Mouse (Mus musculus) limb, embryonic 13.5 days (tissue): ENCODE measurements around the gene Rpl36a. TPM values are rescaled to one million over a fixed set of nuclear protein-coding genes. Genes with fewer than 3 reads are reported as not detected.

ENCODE experiments used
- ATAC-seq: fragments of 200-750 bp; cut with Nextera tagmentation; 2 replicates; pipeline ENCODE4 v1.8.0; 2017; ENCODE audit warnings: low read depth, moderate number of reproducible peaks, moderate TSS enrichment; ENCODE audit not compliant: low FRiP score
- H3K27ac ChIP-seq: fragments of 300-500 bp; sonication (generic); 2 replicates; pipeline ENCODE4 v1.5.1; 2015; ENCODE audit warnings: inconsistent platforms, mild to moderate bottlenecking, moderate library complexity
- H3K27me3 ChIP-seq: fragments of 300-500 bp; sonication (generic); 2 replicates; pipeline ENCODE4 v1.6.1; 2015; ENCODE audit warnings: mild to moderate bottlenecking, inconsistent platforms
- H3K36me3 ChIP-seq: fragments of 300-500 bp; sonication (generic); 2 replicates; pipeline ENCODE4 v1.6.1; 2015; ENCODE audit warnings: inconsistent platforms, mild to moderate bottlenecking, moderate library complexity
- H3K4me1 ChIP-seq: fragments of 300-500 bp; sonication (generic); 2 replicates; pipeline ENCODE4 v1.6.1; 2015; ENCODE audit warnings: inconsistent platforms
- H3K4me2 ChIP-seq: fragments of 300-500 bp; sonication (generic); replicated peaks from 2 replicates; pipeline ENCODE4 v1.6.1; 2015; ENCODE audit warnings: inconsistent platforms, mild to moderate bottlenecking, moderate library complexity
- H3K4me3 ChIP-seq: fragments of 300-500 bp; sonication (generic); 2 replicates; pipeline ENCODE4 v1.5.1; 2015; ENCODE audit warnings: moderate library complexity, mild to moderate bottlenecking, inconsistent platforms
- H3K9ac ChIP-seq: fragments of 300-500 bp; sonication (generic); 2 replicates; pipeline ENCODE4 v1.6.1; 2015; ENCODE audit warnings: mild to moderate bottlenecking, inconsistent platforms
- H3K9me3 ChIP-seq: fragments of 300-500 bp; sonication (generic); 2 replicates; pipeline ENCODE4 v1.6.1; 2016; ENCODE audit warnings: inconsistent platforms
- WGBS: fragments of 180-500 bp; shearing (Covaris S2); methylation state at CpG from one replicate; pipeline ENCODE4 v1.1.7; 2015; 5-methylcytosine and 5-hydroxymethylcytosine counted together
- polyA plus RNA-seq: library from polyadenylated mRNA; unstranded; fragments of >200 nt; fragmentation: Nextera tagmentation; extraction: Ambion mirVana; gene quantifications from 2 replicates; pipeline ENCODE4 v1.2.1, GENCODE M21; 2015

The Rpl36a gene
- polyA plus RNA-seq, 1 experiment from 2014 or later: 381 TPM

DNA sequence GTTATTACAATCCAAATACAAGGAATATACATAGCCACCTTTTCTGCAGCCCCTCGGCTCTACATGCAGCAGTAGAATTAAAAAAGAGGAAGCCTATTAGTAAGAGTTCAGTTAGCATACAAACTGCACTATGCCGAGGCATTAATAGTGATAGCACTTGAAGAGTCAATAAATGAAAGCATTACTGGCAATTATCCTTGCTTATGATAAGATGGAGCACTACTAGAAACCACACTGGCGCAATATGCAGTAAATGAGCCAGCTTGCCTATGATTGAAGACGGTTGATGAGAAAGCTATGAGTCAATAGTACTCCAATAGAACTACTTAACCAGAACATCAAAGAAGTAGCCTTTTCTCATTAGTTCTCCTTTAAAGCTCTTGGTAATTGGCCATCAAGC lies 7.6 kb upstream of the Rpl36a start:
- no peak for ATAC-seq
- H3K27ac ChIP-seq: no peak overlapping the region
- H3K9me3 ChIP-seq: no peaks in the 10 kb centered on the region
- no peak overlapping the region for H3K4me2 ChIP-seq
- H3K4me3 ChIP-seq: no peak overlapping the region
- H3K9ac ChIP-seq: no peak overlapping the region
- H3K4me1 ChIP-seq: no peaks in the 10 kb centered on the region
- H3K36me3 ChIP-seq: no peaks in the 10 kb centered on the region
- WGBS: 72% methylated on average over 4 of the region's 4 CpGs
- H3K27me3 ChIP-seq: peaks cover 5% of the 10 kb centered on the region; the same call in 1 of the 2 replicates

DNA sequence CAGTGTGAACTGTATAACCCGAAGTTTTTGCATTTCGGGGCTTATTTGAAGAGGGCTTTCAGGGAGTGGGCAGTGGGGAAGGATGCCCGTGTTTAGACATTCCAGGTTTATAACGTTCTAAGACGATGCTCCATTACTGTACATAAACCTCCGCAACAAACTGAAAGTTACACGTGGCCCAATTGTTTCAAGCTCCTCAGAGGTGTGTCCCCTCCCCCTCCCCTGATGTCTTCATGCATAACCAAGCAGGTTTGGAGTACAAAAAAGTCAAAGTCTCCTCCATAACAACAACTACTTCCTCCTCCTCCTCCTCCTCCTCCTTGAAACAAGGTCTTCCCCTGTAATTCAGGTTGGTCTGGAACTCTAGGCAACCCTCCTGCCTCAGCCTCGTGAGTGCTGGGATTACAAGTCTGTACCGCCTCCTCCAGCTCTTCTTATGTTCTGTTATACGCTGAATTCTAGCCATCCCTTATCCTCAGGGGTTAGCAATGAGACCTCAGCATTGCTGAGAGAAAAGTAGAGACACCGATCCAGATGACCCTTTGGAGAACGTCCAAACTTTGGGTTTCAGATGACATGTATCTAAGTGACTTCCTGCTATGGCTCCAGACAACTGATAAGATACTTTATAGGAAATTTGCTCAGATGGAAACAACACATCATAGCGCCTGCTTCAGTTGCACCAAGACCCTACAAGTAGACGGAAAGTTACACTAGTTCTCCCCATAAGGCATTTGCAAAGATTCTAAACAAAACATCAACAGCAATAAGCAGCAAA lies 4.7 kb upstream of the Rpl36a start:
- Histone ChIP-seq H3K9ac (no peak overlapping the region), H3K4me1 (no peaks in the 10 kb centered on the region), H3K4me3 (no peak overlapping the region), H3K9me3 (no peaks in the 10 kb centered on the region), H3K4me2 (no peak overlapping the region), H3K27me3 (peaks cover 6% of the 10 kb centered on the region; the same call in 1 of the 2 replicates), H3K36me3 (no peaks in the 10 kb centered on the region), H3K27ac (no peak overlapping the region)
- WGBS: 85% methylated on average over 14 of the region's 14 CpGs
- no peak for ATAC-seq

DNA sequence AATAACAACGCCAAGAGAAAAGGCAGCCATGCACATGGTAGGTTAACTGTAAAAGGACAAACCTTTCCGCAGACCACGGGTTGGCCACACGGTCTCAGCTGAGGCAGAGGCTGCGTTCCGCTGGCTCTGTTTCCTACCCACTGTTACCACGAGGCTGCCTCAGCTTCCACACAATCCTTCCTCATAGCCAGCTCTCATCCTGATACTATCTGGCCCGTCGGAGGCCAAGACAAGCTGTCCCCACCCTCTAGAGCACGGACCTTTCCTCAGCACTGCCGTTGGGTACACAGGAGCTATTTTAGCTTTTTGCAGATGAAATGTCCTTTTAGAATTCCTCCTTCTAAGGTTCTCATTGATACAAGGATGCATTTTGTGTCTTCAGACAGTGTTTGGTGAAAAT lies 3.2 kb upstream of the Rpl36a start:
- ATAC-seq: no peak
- no peak overlapping the region for H3K4me3 ChIP-seq
- H3K27ac ChIP-seq: no peak overlapping the region
- H3K4me2 ChIP-seq: no peak overlapping the region
- WGBS: 89% methylated on average over 10 of the region's 11 CpGs
- no peaks in the 10 kb centered on the region for H3K36me3 ChIP-seq
- peaks cover 7% of the 10 kb centered on the region; the same call in 1 of the 2 replicates for H3K4me1 ChIP-seq
- H3K9me3 ChIP-seq: no peaks in the 10 kb centered on the region
- H3K9ac ChIP-seq: no peak overlapping the region
- H3K27me3 ChIP-seq: peaks cover 6% of the 10 kb centered on the region; the same call in 1 of the 2 replicates

DNA sequence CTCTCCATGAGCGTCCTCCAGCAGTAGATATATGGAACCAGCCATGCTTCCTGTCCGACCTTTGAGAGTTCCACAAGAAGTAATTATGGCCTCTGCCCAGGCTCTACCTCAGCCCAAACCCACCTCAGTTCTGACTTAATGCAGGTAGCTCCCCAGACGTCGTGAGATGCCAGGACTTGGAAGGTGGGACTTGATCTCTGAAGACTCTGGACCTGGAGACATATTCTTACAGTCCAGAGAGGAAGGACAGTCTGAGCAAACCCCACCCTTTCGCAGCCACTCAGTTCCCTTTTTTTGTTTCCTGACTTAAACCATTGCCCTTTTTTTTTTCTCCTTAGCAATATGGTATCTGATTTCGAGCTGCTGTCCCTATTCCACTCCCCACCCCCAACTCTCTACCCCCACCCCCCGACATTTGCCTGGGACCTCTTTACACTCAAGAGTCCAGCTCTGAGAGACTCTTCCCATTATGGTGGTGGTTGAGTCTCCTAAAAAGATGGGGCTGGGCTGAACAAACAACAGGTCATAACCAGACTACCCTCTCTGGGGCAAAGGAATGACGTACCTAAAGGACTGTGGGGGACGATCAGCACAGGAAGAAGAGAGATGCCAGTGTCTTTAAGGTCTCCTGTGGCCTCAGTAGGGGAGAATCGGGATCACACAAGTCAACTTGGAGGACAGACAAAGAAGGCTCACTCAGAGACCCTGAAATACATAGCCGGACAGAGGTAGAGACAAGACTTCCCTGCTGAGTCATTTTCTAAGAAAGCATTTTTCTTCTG lies 2.4 kb upstream of the Rpl36a start, which contains the start of gene Btk:
Gene Btk, minus strand, starts transcription at position 683 of the 782 bp plus-strand sequence.
- Histone ChIP-seq H3K36me3 (no peaks in the 10 kb centered on the region), H3K27ac (no peak within 1 kb of the TSS), H3K4me3 (no peak within 1 kb of the TSS), H3K4me1 (peaks cover 7% of the 10 kb centered on the region; the same call in 1 of the 2 replicates), H3K9me3 (no peaks in the 10 kb centered on the region), H3K4me2 (no peak within 1 kb of the TSS), H3K27me3 (peaks cover 4% of the 10 kb centered on the region; the same call in 1 of the 2 replicates), H3K9ac (no peak within 1 kb of the TSS)
- 84% methylated on average over 11 of the region's 11 CpGs for WGBS
- no peak for ATAC-seq

DNA sequence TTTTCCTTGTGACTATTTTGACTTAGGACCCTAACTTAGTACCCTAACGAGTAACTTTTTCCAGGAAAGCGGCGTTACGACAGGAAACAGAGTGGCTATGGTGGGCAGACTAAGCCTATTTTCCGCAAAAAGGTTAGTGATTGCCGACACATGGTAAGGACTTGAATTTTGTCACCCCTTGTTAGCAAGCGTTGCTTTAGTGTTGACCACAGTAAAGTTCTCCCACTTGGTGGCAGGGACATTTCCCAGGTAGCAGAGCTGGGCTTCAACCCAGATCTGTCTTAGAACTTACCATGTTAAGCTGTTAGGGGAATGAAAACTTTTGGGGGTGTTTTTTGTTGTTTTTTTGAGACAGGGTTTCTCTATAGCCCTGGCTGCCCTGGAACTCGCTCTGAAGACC lies 993 bp downstream of the Rpl36a start:
- WGBS: 26% methylated on average over 8 of the region's 8 CpGs
- H3K36me3 ChIP-seq: peaks cover 2% of the 10 kb centered on the region; the same call in 1 of the 2 replicates
- H3K4me1 ChIP-seq: peaks cover 7% of the 10 kb centered on the region; the same call in 1 of the 2 replicates
- H3K9ac ChIP-seq: peak overlapping the region; percentile 74
- H3K4me3 ChIP-seq: peak overlapping the region; percentile 55
- H3K27ac ChIP-seq: no peak overlapping the region
- peak overlapping the region; percentile 69 for H3K4me2 ChIP-seq
- no peak for ATAC-seq
- peaks cover 4% of the 10 kb centered on the region; the same call in 1 of the 2 replicates for H3K27me3 ChIP-seq
- H3K9me3 ChIP-seq: no peaks in the 10 kb centered on the region

DNA sequence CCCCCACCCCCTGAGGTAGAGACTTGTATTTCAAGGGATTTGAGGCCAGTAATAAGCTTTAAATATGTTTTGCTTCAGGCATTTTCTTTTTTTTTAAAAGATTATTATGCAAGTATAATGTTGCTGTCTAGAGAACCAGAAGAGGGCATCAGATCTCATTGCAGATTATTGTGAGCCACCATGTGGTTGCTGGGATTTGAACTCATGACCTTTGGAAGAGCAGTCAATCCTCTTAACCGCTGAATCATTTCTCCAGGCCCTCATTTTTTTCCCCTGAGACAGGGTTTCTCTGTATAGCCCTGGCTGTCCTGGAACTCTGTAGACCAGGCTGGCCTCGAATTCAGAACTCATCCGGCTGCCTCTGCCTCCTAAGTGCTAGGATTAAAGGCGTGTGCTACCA lies 2.8 kb downstream of the Rpl36a start:
- ATAC-seq: no peak
- peaks cover 7% of the 10 kb centered on the region; the same call in 1 of the 2 replicates for H3K4me1 ChIP-seq
- no peak overlapping the region for H3K4me2 ChIP-seq
- H3K9me3 ChIP-seq: no peaks in the 10 kb centered on the region
- peaks cover 2% of the 10 kb centered on the region; the same call in 1 of the 2 replicates for H3K36me3 ChIP-seq
- no peak overlapping the region for H3K9ac ChIP-seq
- H3K4me3 ChIP-seq: no peak overlapping the region
- H3K27me3 ChIP-seq: no peaks in the 10 kb centered on the region; the same call in 1 of the 2 replicates
- 79% methylated on average over 4 of the region's 4 CpGs for WGBS
- no peak overlapping the region for H3K27ac ChIP-seq

DNA sequence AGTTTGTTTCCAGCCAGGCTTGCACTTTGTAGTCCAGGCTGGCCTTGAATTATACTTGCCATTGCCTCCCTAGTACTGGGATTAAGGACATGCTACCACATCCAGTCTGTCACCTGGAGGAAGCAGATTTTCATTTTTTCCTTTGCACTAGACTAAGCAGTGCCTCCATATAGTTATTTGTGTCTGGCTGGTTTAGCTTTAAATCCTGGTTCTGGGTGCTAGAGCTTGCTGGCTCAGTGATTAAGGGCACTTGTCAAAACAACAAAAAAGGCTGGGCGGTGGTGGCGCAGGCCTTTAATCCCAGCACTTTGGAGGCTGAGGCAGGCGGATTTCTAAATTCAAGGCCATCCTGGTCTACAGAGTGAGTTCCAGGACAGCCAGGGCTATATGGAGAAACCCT lies 3.5 kb downstream of the Rpl36a start:
- H3K27me3 ChIP-seq: no peaks in the 10 kb centered on the region; the same call in 1 of the 2 replicates
- no peak overlapping the region for H3K27ac ChIP-seq
- H3K9me3 ChIP-seq: no peaks in the 10 kb centered on the region
- peaks cover 2% of the 10 kb centered on the region; the same call in 1 of the 2 replicates for H3K36me3 ChIP-seq
- no peak overlapping the region for H3K4me2 ChIP-seq
- H3K4me3 ChIP-seq: no peak overlapping the region
- WGBS: 86% methylated on average over 3 of the region's 3 CpGs
- peaks cover 7% of the 10 kb centered on the region; the same call in 1 of the 2 replicates for H3K4me1 ChIP-seq
- no peak for ATAC-seq
- no peak overlapping the region for H3K9ac ChIP-seq

DNA sequence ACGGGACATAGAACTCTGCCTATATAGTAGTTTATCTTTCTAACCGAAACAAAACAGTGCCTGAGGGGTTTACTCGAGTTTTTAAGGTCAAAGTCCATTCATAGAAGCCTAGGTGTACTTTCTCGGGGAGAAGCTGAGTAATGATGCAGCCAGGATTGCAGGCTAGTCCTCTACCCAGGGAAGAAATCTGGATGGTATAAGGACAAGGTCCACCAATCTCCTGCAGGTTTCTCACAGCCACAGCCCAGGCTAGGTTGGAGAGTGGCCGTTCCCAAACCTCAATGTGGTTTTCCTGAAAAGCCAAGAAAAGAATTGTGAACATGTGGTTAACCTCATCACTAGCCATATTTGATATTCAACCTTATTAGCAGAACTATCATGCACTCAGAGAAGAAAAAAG lies 4.4 kb downstream of the Rpl36a start:
- Histone ChIP-seq H3K27ac (no peak overlapping the region), H3K27me3 (no peaks in the 10 kb centered on the region; the same call in 1 of the 2 replicates), H3K9me3 (no peaks in the 10 kb centered on the region), H3K4me3 (no peak overlapping the region), H3K4me1 (peaks cover 7% of the 10 kb centered on the region; the same call in 1 of the 2 replicates), H3K36me3 (peaks cover 2% of the 10 kb centered on the region; the same call in 1 of the 2 replicates), H3K9ac (no peak overlapping the region), H3K4me2 (no peak overlapping the region)
- WGBS: 45% methylated on average over 5 of the region's 5 CpGs
- ATAC-seq: no peak

DNA sequence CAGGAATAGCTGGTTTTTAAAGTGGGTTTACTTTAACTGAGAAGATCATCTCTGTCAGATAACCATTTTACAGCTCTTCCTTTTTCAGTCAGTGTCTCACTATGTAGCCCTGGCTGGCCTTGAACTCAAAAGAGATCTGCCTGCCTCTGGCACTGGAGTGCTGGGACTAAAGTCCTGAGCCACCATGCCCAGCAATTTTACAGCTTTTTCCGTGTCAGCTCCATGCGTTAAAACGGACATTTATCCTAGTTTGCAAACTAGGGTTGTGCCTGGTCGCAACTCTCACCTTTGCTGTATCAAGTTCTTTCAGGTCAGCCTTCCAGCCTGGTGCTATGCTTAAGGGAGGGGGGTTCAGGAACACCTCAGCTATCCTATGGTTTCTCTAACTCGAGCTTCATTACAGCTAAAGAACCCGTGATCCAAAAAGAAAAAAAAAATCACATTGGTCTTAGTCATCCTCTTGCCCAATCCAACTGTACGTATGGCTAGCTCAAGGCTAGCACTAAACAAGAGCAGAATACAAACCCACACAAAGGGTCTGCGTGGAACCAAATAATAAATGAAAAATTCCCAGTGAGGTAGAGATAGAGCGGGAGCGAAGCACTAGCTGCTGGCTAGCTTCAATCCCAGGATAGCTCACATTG lies 14.6 kb downstream of the Rpl36a start:
- peaks cover 9% of the 10 kb centered on the region for H3K4me1 ChIP-seq
- H3K4me2 ChIP-seq: peak overlapping the region; percentile 67
- no peak for ATAC-seq
- H3K36me3 ChIP-seq: no peaks in the 10 kb centered on the region
- peak overlapping the region; percentile 53 for H3K4me3 ChIP-seq
- H3K9me3 ChIP-seq: no peaks in the 10 kb centered on the region
- peaks cover 6% of the 10 kb centered on the region; the same call in 1 of the 2 replicates for H3K27me3 ChIP-seq
- peak overlapping the region; percentile 62 for H3K9ac ChIP-seq
- no peak overlapping the region for H3K27ac ChIP-seq
- WGBS: 31% methylated on average over 10 of the region's 10 CpGs

DNA sequence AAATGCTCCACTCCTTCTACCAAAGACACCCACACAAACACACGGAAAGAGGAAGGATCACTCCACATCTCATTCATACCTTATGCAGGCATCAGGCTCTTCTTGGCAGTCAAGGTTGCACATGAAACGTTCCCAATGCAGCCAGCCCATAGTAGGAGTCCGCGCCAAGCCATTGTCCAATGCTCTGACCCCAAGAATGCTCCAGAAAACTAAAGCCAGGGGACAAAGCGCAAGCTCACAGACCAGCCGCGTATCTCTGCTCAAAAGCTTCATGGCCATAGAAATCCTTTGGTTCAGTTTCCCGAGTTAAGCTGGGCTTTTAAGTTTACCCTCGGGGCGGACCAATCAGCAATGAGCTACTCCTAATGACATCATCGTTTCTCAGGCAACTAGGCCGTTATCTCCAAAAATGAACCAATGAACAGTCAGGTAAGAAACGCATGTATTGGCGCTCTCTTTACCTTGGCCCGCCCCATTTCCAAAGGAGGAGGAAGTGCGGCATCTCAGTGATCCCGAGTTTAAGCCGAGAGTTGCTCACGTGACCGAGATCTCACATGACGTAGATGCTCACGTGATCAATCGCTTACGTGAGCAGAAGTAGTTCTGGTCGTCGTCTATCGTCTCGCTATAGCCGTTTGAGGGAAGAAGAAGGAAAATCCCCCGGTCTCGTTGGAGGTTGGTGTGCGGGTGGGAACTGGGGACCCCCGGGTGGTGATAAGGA lies 15.4 kb downstream of the Rpl36a start, which contains the start of the genes Gla and Hnrnph2:
Gene Gla, minus strand, starts transcription at position 467 of the 721 bp plus-strand sequence.
Gene Hnrnph2, plus strand, starts transcription at position 521 of the 721 bp plus-strand sequence.
- WGBS: 21% methylated on average over 33 of the region's 33 CpGs
- H3K27ac ChIP-seq: peak within 1 kb of the TSS; percentile 86
- no peaks in the 10 kb centered on the region for H3K9me3 ChIP-seq
- no peaks in the 10 kb centered on the region for H3K36me3 ChIP-seq
- H3K4me2 ChIP-seq: peak within 1 kb of the TSS; percentile 67
- peaks cover 9% of the 10 kb centered on the region for H3K4me1 ChIP-seq
- H3K4me3 ChIP-seq: peak within 1 kb of the TSS; percentile 54
- H3K9ac ChIP-seq: peak within 1 kb of the TSS; percentile 69
- peaks cover 6% of the 10 kb centered on the region; the same call in 1 of the 2 replicates for H3K27me3 ChIP-seq
- ATAC-seq: peak; percentile 97
